ENCODE assay signal across 16 mouse cellular contexts in genomic region chr4:46705739-46706138, GRCm38 (mm10). TPM values are rescaled to one million over a fixed set of nuclear protein-coding genes. Genes with fewer than 3 reads are reported as not detected.
DNase-seq lines count a peak whose midpoint lies in the region; ATAC-seq and TF ChIP-seq lines count a peak whose summit lies in the region.
"Had no signal": no experiment of that assay in that cellular context is flagged by ENCODE, and none has a peak within 500 bp of the region (broad histone marks: within the 10 kb centered on the region; RNA-seq: fewer than 3 reads in every experiment).

No protein-coding gene starts in this region.

- H3K36me3 ChIP-seq in heart, postnatal 0 days (replicated peaks; ENCODE audit: control insufficient read depth, insufficient read depth, low read length): no peaks in the 10 kb centered on the region
- H3K36me3 ChIP-seq in heart, embryonic 10.5 days: no peaks in the 10 kb centered on the region
- H3K36me3 ChIP-seq in lung, embryonic 14.5 days (ENCODE audit: insufficient read depth): no peaks in the 10 kb centered on the region
- no peaks in the 10 kb centered on the region for H3K36me3 ChIP-seq in MEL (ENCODE audit: control insufficient read depth in 1 of 2, insufficient read depth in 2 of 2, low read length in 2 of 2)
- H3K36me3 ChIP-seq: embryonic facial prominence, embryonic 12.5 days; heart, embryonic 12.5 days; limb, embryonic 15.5 days had no signal

- TF ChIP-seq POLR2A in MEL (IDR thresholded peaks at IDR 0.05; ENCODE audit: control insufficient read depth in 1 of 2, insufficient read depth in 1 of 2, low read depth in 1 of 2, low read length in 2 of 2, poor library complexity in 1 of 2): no peak

- no peak for ATAC-seq in heart, postnatal 0 days (ENCODE audit: insufficient read depth, low read depth)
- ATAC-seq in lung, embryonic 14.5 days (ENCODE audit: insufficient read depth): no peak
- ATAC-seq in common myeloid progenitor, adult 5-6 weeks (replicated peaks; ENCODE audit: low read depth, poor library complexity, severe bottlenecking): peak; percentile 78

- DNase-seq in heart, postnatal 0 days (ENCODE audit: low spot score): no peak
- no peak for DNase-seq in heart, embryonic 10.5 days (ENCODE audit: low spot score)
- DNase-seq in lung, embryonic 14.5 days: peak; percentile 55
- no peak for DNase-seq in lung, postnatal 14 days
- DNase-seq in MEL (ENCODE audit: low read depth, low spot score): no peak
- no peak for DNase-seq in urinary bladder, adult 2 months (ENCODE audit: low spot score)
- DNase-seq in layer of hippocampus, adult 8-10 months (ENCODE audit: low spot score in 2 of 2): no peak
- DNase-seq: cerebellum, adult 18-20 months; gastrocnemius, postnatal 10 days; lung, postnatal 36 days; spleen, adult 18-20 months had no signal

- H3K9ac ChIP-seq in heart, postnatal 0 days (replicated peaks; ENCODE audit: low read depth, low read length): no peak overlapping the region
- H3K9ac ChIP-seq in lung, embryonic 14.5 days: no peak overlapping the region
- no peak overlapping the region for H3K9ac ChIP-seq in MEL (ENCODE audit: control insufficient read depth, low read depth, low read length, poor library complexity, severe bottlenecking)
- H3K9ac ChIP-seq: embryonic facial prominence, embryonic 12.5 days; heart, embryonic 12.5 days; hindbrain, embryonic 14.5 days; limb, embryonic 15.5 days had no signal

- no peak; the same call in 1 of the 2 replicates for TF ChIP-seq RAD21 in MEL (IDR thresholded peaks at IDR 0.05; ENCODE audit: low read depth, low read length)

- H3K4me2 ChIP-seq in heart, postnatal 0 days (ENCODE audit: low read depth, low read length): no peak overlapping the region
- H3K4me2 ChIP-seq in lung, embryonic 14.5 days: no peak overlapping the region
- H3K4me2 ChIP-seq: embryonic facial prominence, embryonic 12.5 days; heart, embryonic 12.5 days; hindbrain, embryonic 14.5 days; limb, embryonic 15.5 days had no signal

- no peaks in the 10 kb centered on the region for H3K27me3 ChIP-seq in heart, postnatal 0 days (ENCODE audit: control insufficient read depth, insufficient read depth, low read length)
- H3K27me3 ChIP-seq in heart, embryonic 10.5 days (ENCODE audit: insufficient read depth, poor library complexity, severe bottlenecking): no peaks in the 10 kb centered on the region
- no peaks in the 10 kb centered on the region for H3K27me3 ChIP-seq in lung, embryonic 14.5 days (ENCODE audit: insufficient read depth, low read length)
- H3K27me3 ChIP-seq in MEL (ENCODE audit: control insufficient read depth in 1 of 2, insufficient read depth in 2 of 2, low read length in 2 of 2): no peaks in the 10 kb centered on the region
- H3K27me3 ChIP-seq: embryonic facial prominence, embryonic 12.5 days; heart, embryonic 12.5 days; limb, embryonic 15.5 days had no signal

- H3K27ac ChIP-seq in heart, postnatal 0 days (ENCODE audit: low read depth): no peak overlapping the region
- H3K27ac ChIP-seq in heart, embryonic 10.5 days: no peak overlapping the region
- H3K27ac ChIP-seq in lung, embryonic 14.5 days (ENCODE audit: low read depth): no peak overlapping the region
- H3K27ac ChIP-seq in MEL (ENCODE audit: control insufficient read depth, low read depth, low read length): no peak overlapping the region
- H3K27ac ChIP-seq: embryonic facial prominence, embryonic 12.5 days; hindbrain, embryonic 14.5 days; limb, embryonic 15.5 days had no signal

- peak; percentile 26; the same call in 1 of the 2 replicates for TF ChIP-seq CTCF in heart, postnatal 0 days (IDR thresholded peaks at IDR 0.05; ENCODE audit: low read depth)
- TF ChIP-seq CTCF in lung, embryonic 14.5 days (IDR thresholded peaks at IDR 0.05; ENCODE audit: low read depth): peak; percentile 44
- TF ChIP-seq CTCF in MEL (IDR thresholded peaks at IDR 0.05 in 2 of 3, conservative IDR thresholded peaks at IDR 0.05 in 1 of 3; ENCODE audit: control insufficient read depth in 1 of 3, insufficient read depth in 1 of 3, low read depth in 2 of 3, low read length in 3 of 3, poor library complexity in 1 of 3, severe bottlenecking in 1 of 3): peak in 1 of 3 experiments; percentile 41; a peak in 2 of 6 replicates

- WGBS in heart, postnatal 0 days: 77% methylated on average over 12 of the region's 12 CpGs
- WGBS in heart, embryonic 10.5 days: 82% methylated on average over 12 of the region's 12 CpGs
- 65% methylated on average over 12 of the region's 12 CpGs for WGBS in lung, embryonic 14.5 days

- no peaks in the 10 kb centered on the region for H3K79me2 ChIP-seq in MEL (ENCODE audit: control insufficient read depth, insufficient read depth, low read length, poor library complexity)

- H3K4me1 ChIP-seq in heart, postnatal 0 days (ENCODE audit: control insufficient read depth, insufficient read depth): no peaks in the 10 kb centered on the region
- H3K4me1 ChIP-seq in heart, embryonic 10.5 days: peaks cover 28% of the 10 kb centered on the region
- no peaks in the 10 kb centered on the region for H3K4me1 ChIP-seq in lung, embryonic 14.5 days (ENCODE audit: insufficient read depth)
- no peaks in the 10 kb centered on the region; a peak in 1 of 4 replicates for H3K4me1 ChIP-seq in MEL (ENCODE audit: control insufficient read depth in 1 of 2, insufficient read depth in 2 of 2, low read length in 2 of 2)
- H3K4me1 ChIP-seq: limb, embryonic 15.5 days had no signal

- no peaks in the 10 kb centered on the region for H3K9me3 ChIP-seq in heart, postnatal 0 days (replicated peaks; ENCODE audit: control insufficient read depth, low read length)
- H3K9me3 ChIP-seq in heart, embryonic 10.5 days: no peaks in the 10 kb centered on the region
- H3K9me3 ChIP-seq in lung, embryonic 14.5 days (ENCODE audit: low read depth, low read length): no peaks in the 10 kb centered on the region
- no peaks in the 10 kb centered on the region for H3K9me3 ChIP-seq in MEL (replicated peaks; ENCODE audit: insufficient read depth, low read length)
- H3K9me3 ChIP-seq: embryonic facial prominence, embryonic 12.5 days; heart, embryonic 12.5 days; limb, embryonic 15.5 days had no signal

- H3K4me3 ChIP-seq in heart, postnatal 0 days (ENCODE audit: low read depth, low read length): no peak overlapping the region
- H3K4me3 ChIP-seq in heart, embryonic 10.5 days: no peak overlapping the region
- H3K4me3 ChIP-seq in lung, embryonic 14.5 days (ENCODE audit: low read depth, low read length): no peak overlapping the region
- no peak overlapping the region for H3K4me3 ChIP-seq in MEL (ENCODE audit: control insufficient read depth in 1 of 2, insufficient read depth in 1 of 2, low read depth in 2 of 2, low read length in 2 of 2)
- H3K4me3 ChIP-seq: embryonic facial prominence, embryonic 12.5 days; heart, embryonic 12.5 days; limb, embryonic 15.5 days had no signal

- TF ChIP-seq EP300 in heart, postnatal 0 days (IDR thresholded peaks at IDR 0.05; ENCODE audit: low read depth): no peak
- no peak for TF ChIP-seq EP300 in MEL (IDR thresholded peaks at IDR 0.05; ENCODE audit: low read depth in 1 of 2, low read length in 2 of 2)

TF ChIP-seq in MEL, 35 proteins besides CTCF, POLR2A, EP300 and RAD21:
- no peak for TF ChIP-seq HCFC1 (IDR thresholded peaks at IDR 0.05; ENCODE audit: low read depth, low read length)
- no peak for TF ChIP-seq SIN3A (IDR thresholded peaks at IDR 0.05; ENCODE audit: low read length)
- no peak for TF ChIP-seq USF2 (IDR thresholded peaks at IDR 0.05; ENCODE audit: borderline replicate concordance in 1 of 2, insufficient read depth in 1 of 2, low read depth in 1 of 2, low read length in 2 of 2)
- no peak for TF ChIP-seq MEF2A (IDR thresholded peaks at IDR 0.05; ENCODE audit: extremely low read depth, insufficient replicate concordance, low read depth, low read length, poor library complexity, severe bottlenecking)
- no peak for TF ChIP-seq ZKSCAN1 (IDR thresholded peaks at IDR 0.05; ENCODE audit: low read depth, low read length)
- TF ChIP-seq POLR2AphosphoS5 (IDR thresholded peaks at IDR 0.05; ENCODE audit: borderline replicate concordance, low read depth, low read length): no peak
- peak; percentile 19; the same call in 1 of the 2 replicates for TF ChIP-seq SMC3 (IDR thresholded peaks at IDR 0.05; ENCODE audit: low read depth, low read length)
- no peak for TF ChIP-seq E2F4 (IDR thresholded peaks at IDR 0.05; ENCODE audit: borderline replicate concordance, low read depth, low read length)

RNA-seq across cellular contexts. Expression of gene Tbc1d2, which starts 55.7 kb away (rescaled TPM):
- 4.6 and 6.2 TPM in 2 replicates for total RNA-seq in heart, postnatal 0 days (2014; rRNA removed; ENCODE audit: low replicate concordance)
- polyA plus RNA-seq in heart, postnatal 0 days (2015; fragmentation: Nextera tagmentation; extraction: Ambion mirVana): 0.85 and 0.93 TPM in 2 replicates
- 0.55 and 0.98 TPM in 2 replicates for polyA plus RNA-seq in heart, embryonic 10.5 days (2016; fragmentation: Nextera tagmentation; extraction: Ambion mirVana)
- 3.2 and 3.5 TPM in 2 replicates for polyA plus RNA-seq in lung, embryonic 14.5 days (2014; fragmentation: Nextera tagmentation; extraction: Ambion mirVana)
- total RNA-seq in MEL (2012; rRNA removed): 0.19 and 0.20 TPM in 2 replicates
- under 1 TPM in 1 of 2 experiments, not detected in 1; 0.36 TPM for polyA plus RNA-seq in MEL (2012; ENCODE audit: insufficient read depth in 1 of 2, insufficient read length in 2 of 2, low read depth in 1 of 2, low replicate concordance in 2 of 2, missing spikeins in 1 of 2)
- 4.1 and 5.3 TPM in 2 replicates for total RNA-seq in common myeloid progenitor, adult 5-6 weeks (2017)
- 18.6 and 24.0 TPM in 2 replicates for polyA plus RNA-seq in urinary bladder, adult 2 months (2012; rRNA removed)
- total RNA-seq in layer of hippocampus, adult 8-10 months (2022): 1 to 10 TPM; 2.8 to 4.2 (median 3.0) TPM
